33 mouse cellular contexts compared by ENCODE assay signal in genomic region chr6:42151115-42151514, GRCm38 (mm10). TPM values are rescaled to one million over a fixed set of nuclear protein-coding genes. Genes with fewer than 3 reads are reported as not detected.
"Had no signal": no experiment of that assay in that cellular context is flagged by ENCODE, and none has a peak within 500 bp of the region (broad histone marks: within the 10 kb centered on the region; RNA-seq: fewer than 3 reads in every experiment).

No protein-coding gene starts in this region.

RNA-seq across cellular contexts. Expression of gene Tas2r139, which starts 10.4 kb away (rescaled TPM):
- total RNA-seq: common myeloid progenitor, adult 5-6 weeks; forebrain, postnatal 0 days; gastrocnemius, adult 18-20 months; gastrocnemius, adult 2 months; gastrocnemius, adult 8-10 months; gastrocnemius, postnatal 10 days; gastrocnemius, postnatal 14 days; gastrocnemius, postnatal 25 days; gastrocnemius, postnatal 36 days; gastrocnemius, postnatal 4 days; granulocyte monocyte progenitor cell, adult 5-6 weeks; heart, adult 18-20 months; heart, adult 2 months; heart, adult 8-10 months had no signal
- polyA plus RNA-seq: cortical plate, adult 2 months; embryonic facial prominence, embryonic 10.5 days; embryonic facial prominence, embryonic 11.5 days; embryonic facial prominence, embryonic 12.5 days; embryonic facial prominence, embryonic 13.5 days; embryonic facial prominence, embryonic 14.5 days; embryonic facial prominence, embryonic 15.5 days; erythroblast, embryonic 14.5 days; forebrain, embryonic 10.5 days; forebrain, embryonic 11.5 days; forebrain, embryonic 12.5 days; forebrain, embryonic 13.5 days; forebrain, embryonic 14.5 days; forebrain, embryonic 15.5 days; forebrain, embryonic 16.5 days; forebrain, postnatal 0 days; frontal cortex, adult 2 months; heart, adult 2 months; heart, embryonic 10.5 days; heart, embryonic 11.5 days; heart, embryonic 12.5 days had no signal
